Mouse (Mus musculus) thymus, adult 2 months (tissue): ENCODE measurements around the gene Snap23. TPM values are rescaled to one million over a fixed set of nuclear protein-coding genes. Genes with fewer than 3 reads are reported as not detected.
"Not testable (repeated sequence)": the region's sequence is repeated elsewhere in the genome, so short reads cannot be mapped to it uniquely, and the experiment has no call there.

Source experiments
- DNase-seq: peaks from one replicate; pipeline ENCODE4 v3.0.0; 2021
- H3K27ac ChIP-seq: fragments of 200-500 bp; 2 replicates; pipeline ENCODE4 v1.5.1; 2012; ENCODE audit warnings: low read length, control low read depth; ENCODE audit not compliant: control insufficient read depth, insufficient read depth
- H3K27me3 ChIP-seq: fragments of 200-500 bp; 2 replicates; pipeline ENCODE4 v1.6.1; 2012; ENCODE audit warnings: mild to moderate bottlenecking, low read length, moderate library complexity, mixed read lengths; ENCODE audit not compliant: control insufficient read depth, insufficient read depth
- H3K36me3 ChIP-seq: fragments of 200-500 bp; 2 replicates; pipeline ENCODE4 v1.6.1; 2012; ENCODE audit warnings: mild to moderate bottlenecking, low read length, moderate library complexity; ENCODE audit not compliant: control insufficient read depth, insufficient read depth
- H3K4me1 ChIP-seq: fragments of 200-500 bp; replicated peaks from 2 replicates; pipeline ENCODE4 v1.6.1; 2012; ENCODE audit warnings: low read length; ENCODE audit not compliant: control insufficient read depth, insufficient read depth
- H3K4me3 ChIP-seq: fragments of 200-500 bp; 2 replicates; pipeline ENCODE4 v1.5.1; 2012; ENCODE audit warnings: mild to moderate bottlenecking, low read length, control low read depth, moderate library complexity; ENCODE audit not compliant: control insufficient read depth, insufficient read depth
- CTCF ChIP-seq: fragments of 200-500 bp; IDR thresholded peaks from 2 replicates; pipeline ENCODE4 v1.5.1; 2012; ENCODE audit warnings: mild to moderate bottlenecking, control low read depth, low read length, moderate library complexity, borderline replicate concordance; ENCODE audit not compliant: control insufficient read depth, poor library complexity, insufficient read depth; ENCODE audit errors: extremely low read depth
- POLR2A ChIP-seq: fragments of 200-500 bp; IDR thresholded peaks from 2 replicates; pipeline ENCODE4 v1.6.1; 2012; ENCODE audit warnings: mild to moderate bottlenecking, low read length, control low read depth, moderate library complexity; ENCODE audit not compliant: control insufficient read depth, poor library complexity, insufficient read depth; ENCODE audit errors: extremely low read depth
- WGBS: fragments of 180-500 bp; shearing (Covaris S2); methylation state at CpG from one replicate; pipeline ENCODE4 v1.1.7; 2018; 5-methylcytosine and 5-hydroxymethylcytosine counted together
- polyA plus RNA-seq: library from polyadenylated mRNA; depleted of rRNA; stranded (reverse); fragments of >200 nt; gene quantifications from 2 replicates; pipeline ENCODE4 v1.2.3, GENCODE M21; 2012

Gene Snap23
- polyA plus RNA-seq, 1 experiment = 7.0 TPM

DNA sequence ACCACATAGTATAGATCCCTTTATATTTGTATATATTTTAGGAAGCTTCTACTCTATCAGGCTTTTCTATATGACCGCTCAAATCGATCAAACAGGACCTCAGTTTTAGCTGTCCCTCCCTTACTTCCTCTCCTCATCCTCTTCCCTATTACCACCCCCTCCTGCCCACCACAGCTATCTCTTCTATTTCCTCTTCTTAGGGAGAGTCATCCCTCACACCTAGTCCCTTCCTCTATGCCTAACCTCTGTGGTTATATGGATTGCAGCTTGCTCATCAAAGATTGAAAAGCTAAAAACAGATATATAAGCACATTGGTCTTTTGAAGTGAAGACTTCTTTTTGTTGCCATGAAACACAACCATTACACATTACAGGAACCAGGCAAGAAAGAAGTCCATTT, 22.7 kb upstream of the Snap23 start:
- H3K27ac ChIP-seq = no peak overlapping the region
- 54% methylated on average over 2 of the region's 2 CpGs for WGBS
- no peak overlapping the region for H3K4me3 ChIP-seq
- 0 out of 2 replicates have a peak, but pooled peaks cover 1% of the 10 kb centered on the region for H3K4me1 ChIP-seq
- no peaks in the 10 kb centered on the region for H3K27me3 ChIP-seq
- H3K36me3 ChIP-seq = peaks cover 6% of the 10 kb centered on the region; the same call in 1 of the 2 replicates
- no peak for TF ChIP-seq CTCF
- no peak for TF ChIP-seq POLR2A
- DNase-seq = no peak

GRCm38 (mm10) chr2:120556868-120557267, 10.6 kb upstream of the Snap23 start:
- Histone ChIP-seq H3K36me3 (peaks cover 13% of the 10 kb centered on the region), H3K27me3 (no peaks in the 10 kb centered on the region), H3K4me3 (no peak overlapping the region), H3K27ac (no peak overlapping the region), H3K4me1 (no peaks in the 10 kb centered on the region)
- DNase-seq = no peak
- 95% methylated on average over 3 of the region's 3 CpGs for whole genome bisulfite sequencing
- TF ChIP-seq CTCF = no peak
- no peak for TF ChIP-seq POLR2A

DNA sequence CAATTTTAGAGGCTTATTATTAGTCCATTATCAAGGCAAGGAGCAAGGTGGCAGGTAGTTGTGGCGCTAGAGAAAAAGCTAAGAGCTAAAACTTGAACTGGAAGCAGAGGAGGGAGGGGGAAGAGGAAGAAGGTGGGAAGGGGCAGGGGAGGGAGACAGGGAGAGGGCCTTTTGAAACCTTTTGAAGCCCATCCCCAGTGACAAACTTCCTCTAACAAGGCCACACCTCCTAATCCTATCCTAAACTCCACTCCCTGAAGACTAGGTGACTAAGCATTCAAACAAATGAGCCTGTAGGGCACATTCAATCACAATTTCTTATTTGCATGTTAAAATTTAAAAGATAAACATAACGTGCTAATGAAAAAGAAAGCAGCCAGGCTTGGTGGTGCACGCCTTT, 8.7 kb upstream of the Snap23 start:
- no peak overlapping the region for H3K4me3 ChIP-seq
- no peak for DNase-seq
- WGBS = 61% methylated on average over 3 of the region's 3 CpGs
- H3K4me1 ChIP-seq = no peaks in the 10 kb centered on the region
- H3K27ac ChIP-seq = no peak overlapping the region
- H3K36me3 ChIP-seq = peaks cover 4% of the 10 kb centered on the region; the same call in 1 of the 2 replicates
- TF ChIP-seq CTCF = no peak
- TF ChIP-seq POLR2A = no peak
- no peaks in the 10 kb centered on the region for H3K27me3 ChIP-seq

GRCm38 (mm10) chr2:120561524-120561923, 5.9 kb upstream of the Snap23 start:
- no peaks in the 10 kb centered on the region for H3K4me1 ChIP-seq

DNA sequence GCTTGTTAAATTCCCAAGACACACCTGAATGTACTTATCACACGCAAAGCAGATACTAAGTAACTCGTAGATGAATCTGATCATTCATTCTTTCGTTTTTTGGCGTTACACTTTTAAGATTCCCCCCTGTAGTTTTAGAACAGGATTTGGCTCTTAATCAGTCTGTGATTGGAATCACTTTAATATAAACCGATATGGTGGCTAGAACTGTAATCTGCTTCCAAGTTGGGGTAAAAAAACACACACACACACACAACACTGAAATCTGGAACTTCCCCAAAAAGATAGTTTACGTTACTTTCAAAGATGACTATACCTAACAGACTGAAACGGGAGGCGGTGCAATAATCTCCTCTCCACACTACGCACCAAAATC, 4.6 kb upstream of the Snap23 start:
- TF ChIP-seq CTCF (no peak), POLR2A (no peak)
- WGBS = 16% methylated on average over 9 of the region's 9 CpGs

More at GRCm38 (mm10) chr2:120561524-120561923, 5.9 kb upstream of the Snap23 start:
- no peak for DNase-seq
- no peak for TF ChIP-seq CTCF
- no peak for TF ChIP-seq POLR2A
- Histone ChIP-seq H3K4me3 (no peak overlapping the region), H3K36me3 (no peaks in the 10 kb centered on the region), H3K27ac (no peak overlapping the region), H3K27me3 (no peaks in the 10 kb centered on the region)
- WGBS = 54% methylated on average over 1 of the region's 1 CpGs

DNA sequence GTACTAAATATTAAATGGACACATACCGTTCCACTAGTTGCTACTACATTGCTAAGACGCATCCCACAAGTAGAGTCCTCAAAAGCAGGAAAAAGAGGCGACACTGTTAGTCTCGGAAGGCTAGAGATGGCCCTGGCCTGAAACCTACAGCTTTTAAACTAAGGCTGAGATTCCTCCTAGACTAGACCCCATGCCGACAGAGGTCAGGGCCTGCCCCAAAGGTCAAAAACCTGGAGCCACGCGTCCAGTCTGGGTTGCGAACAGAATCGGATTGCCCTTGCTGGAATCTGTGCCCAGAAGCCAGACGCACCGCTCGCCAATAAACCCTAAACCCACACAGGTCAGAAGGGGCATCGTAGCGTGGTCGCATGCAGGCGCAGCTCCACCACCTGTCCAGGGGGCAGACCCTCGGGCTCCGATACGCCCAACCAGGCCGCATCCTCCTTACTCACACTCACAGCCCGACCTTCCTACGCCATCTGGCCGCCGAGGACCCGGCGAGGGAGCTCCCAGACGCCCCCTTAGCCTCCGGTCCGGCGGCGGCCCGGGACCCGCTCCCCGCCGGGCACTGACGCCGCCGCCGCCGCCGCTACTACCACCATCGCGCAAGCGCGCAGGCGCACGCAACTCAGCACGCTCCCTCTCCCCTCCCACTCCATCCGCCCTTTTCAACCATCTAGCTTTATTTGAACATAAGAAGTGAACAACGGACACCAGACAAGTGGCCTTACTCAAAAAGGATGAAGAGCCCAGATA, 4.1 kb upstream of the Snap23 start, which contains the start of gene Zfp106:
TSS of gene Zfp106 (minus strand) at position 609 of the 756 bp plus-strand sequence.
- Histone ChIP-seq H3K4me3 (peak within 1 kb of the TSS; percentile 98), H3K27ac (no peak within 1 kb of the TSS), H3K4me1 (peaks cover 4% of the 10 kb centered on the region; the same call in 1 of the 2 replicates), H3K27me3 (no peaks in the 10 kb centered on the region), H3K36me3 (no peaks in the 10 kb centered on the region)
- under 1% methylated on average over 50 of the region's 50 CpGs for WGBS
- peak; percentile 88 for DNase-seq
- 0 out of 2 replicates have a peak, but pooled peaks have one; percentile 18 for TF ChIP-seq CTCF
- TF ChIP-seq POLR2A = peak; percentile 76

More for the DNA sequence above, 4.6 kb upstream of the Snap23 start:
- no peaks in the 10 kb centered on the region for H3K27me3 ChIP-seq
- no peaks in the 10 kb centered on the region for H3K36me3 ChIP-seq
- DNase-seq = no peak
- H3K4me3 ChIP-seq = no peak overlapping the region
- no peak overlapping the region for H3K27ac ChIP-seq
- peaks cover 2% of the 10 kb centered on the region; the same call in 1 of the 2 replicates for H3K4me1 ChIP-seq

GRCm38 (mm10) chr2:120564548-120565188, 2.8 kb upstream of the Snap23 start:
- 97% methylated on average over 4 of the region's 4 CpGs for WGBS
- not testable (repeated sequence) for H3K36me3 ChIP-seq

More at GRCm38 (mm10) chr2:120564548-120565188, 2.8 kb upstream of the Snap23 start:
- H3K4me1 ChIP-seq, H3K27ac ChIP-seq, H3K4me3 ChIP-seq, DNase-seq, H3K27me3 ChIP-seq: not testable (repeated sequence)
